Mouse (Mus musculus) cerebellum, adult 2 months (tissue): ENCODE data around the gene Alg12. TPM values are rescaled to one million over a fixed set of nuclear protein-coding genes. Genes with fewer than 3 reads are reported as not detected.

ENCODE experiments used
- DNase-seq, 2 experiments: peaks; one replicate each; pipeline ENCODE4 v3.0.0; 2021
- H3K27ac ChIP-seq: fragments of 200-500 bp; 2 replicates; pipeline ENCODE4 v1.5.1; 2012; ENCODE audit warnings: low read length, control low read depth, inconsistent platforms; ENCODE audit not compliant: insufficient read depth
- H3K27me3 ChIP-seq: fragments of 200-500 bp; 2 replicates; pipeline ENCODE4 v1.6.1; 2012; ENCODE audit warnings: inconsistent platforms, mild to moderate bottlenecking, low read length, moderate library complexity; ENCODE audit not compliant: control insufficient read depth, insufficient read depth
- H3K4me1 ChIP-seq: fragments of 200-500 bp; 2 replicates; pipeline ENCODE4 v1.6.1; 2011; ENCODE audit warnings: low read length; ENCODE audit not compliant: control insufficient read depth, insufficient read depth
- H3K4me3 ChIP-seq: fragments of 200-500 bp; replicated peaks from 2 replicates; pipeline ENCODE3; 2011; ENCODE audit warnings: mild to moderate bottlenecking, low read depth, low read length, control low read depth; ENCODE audit not compliant: insufficient read depth
- CTCF ChIP-seq: fragments of 200-500 bp; IDR thresholded peaks from 2 replicates; pipeline ENCODE4 v1.5.1; 2011; ENCODE audit warnings: low read depth, mild to moderate bottlenecking, control low read depth, low read length, moderate library complexity, borderline replicate concordance; ENCODE audit not compliant: insufficient read depth
- POLR2A ChIP-seq: fragments of 200-500 bp; IDR thresholded peaks from 2 replicates; pipeline ENCODE4 v1.6.1; 2011; ENCODE audit warnings: low read length, control low read depth, borderline replicate concordance; ENCODE audit not compliant: insufficient read depth
- WGBS: fragments of 180-500 bp; shearing (Covaris S2); methylation state at CpG from one replicate; pipeline ENCODE4 v1.1.7; 2018; 5-methylcytosine and 5-hydroxymethylcytosine counted together
- polyA plus RNA-seq: library from polyadenylated mRNA; depleted of rRNA; stranded (reverse); fragments of >200 nt; gene quantifications from 2 replicates; pipeline ENCODE4 v1.2.3, GENCODE M21; 2012

Alg12 gene
- polyA plus RNA-seq, 1 experiment, result 17.3 TPM

DNA sequence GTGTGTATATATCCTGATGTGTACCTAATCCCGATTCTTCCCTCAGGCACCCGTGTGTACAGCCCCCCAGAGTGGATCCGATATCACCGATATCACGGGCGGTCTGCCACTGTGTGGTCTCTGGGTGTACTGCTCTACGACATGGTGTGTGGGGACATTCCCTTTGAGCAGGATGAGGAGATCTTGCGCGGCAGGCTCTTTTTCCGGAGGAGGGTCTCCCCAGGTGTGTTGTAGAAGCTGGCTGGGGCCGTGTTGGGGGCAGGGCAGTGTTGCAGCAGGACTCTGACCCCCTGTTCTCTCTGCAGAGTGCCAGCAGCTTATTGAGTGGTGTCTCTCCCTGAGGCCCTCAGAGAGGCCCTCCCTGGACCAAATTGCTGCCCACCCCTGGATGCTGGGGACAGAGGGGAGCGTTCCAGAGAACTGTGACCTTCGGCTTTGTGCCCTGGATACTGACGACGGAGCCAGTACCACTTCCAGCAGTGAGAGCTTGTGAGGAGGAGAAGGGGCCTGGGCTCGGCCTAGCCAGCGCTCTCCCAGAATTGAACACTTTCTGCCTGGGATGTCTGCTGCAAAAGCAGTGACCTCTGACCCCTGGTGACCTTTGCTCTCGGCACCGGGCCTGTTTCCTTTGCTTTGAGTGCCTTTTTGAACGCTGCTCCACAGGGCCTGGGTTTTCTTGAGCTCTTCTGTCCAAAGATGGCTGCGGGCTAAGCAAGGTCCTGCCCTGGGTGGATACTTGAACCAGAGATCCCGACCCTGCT is 45.3 kb upstream of the Alg12 start:
- Histone ChIP-seq H3K27me3 (no peaks in the 10 kb centered on the region), H3K4me3 (peak overlapping the region; percentile 78), H3K4me1 (peaks cover 20% of the 10 kb centered on the region), H3K27ac (peak overlapping the region; percentile 99)
- 17% methylated on average over 22 of the region's 22 CpGs for WGBS
- DNase-seq, result no peak
- TF ChIP-seq POLR2A (no peak), CTCF (0 out of 2 replicates have a peak, but pooled peaks have one; percentile 15)

GRCm38 (mm10) chr15:88863695-88864231 is 44.6 kb upstream of the Alg12 start:
- TF ChIP-seq CTCF (no peak), POLR2A (peak; percentile 35; the same call in 1 of the 2 replicates)
- Histone ChIP-seq H3K4me1 (peaks cover 26% of the 10 kb centered on the region), H3K4me3 (peak overlapping the region; percentile 78), H3K27me3 (no peaks in the 10 kb centered on the region), H3K27ac (peak overlapping the region; percentile 99)
- DNase-seq, result peak; percentile 90 to 91
- WGBS, result under 1% methylated on average over 39 of the region's 39 CpGs

GRCm38 (mm10) chr15:88862881-88863694 is 44.0 kb upstream of the Alg12 start:
- WGBS, result under 1% methylated on average over 98 of the region's 98 CpGs
- TF ChIP-seq CTCF, result no peak
- TF ChIP-seq POLR2A, result no peak
- Histone ChIP-seq H3K4me3 (peak overlapping the region; percentile 78), H3K4me1 (peaks cover 33% of the 10 kb centered on the region), H3K27me3 (no peaks in the 10 kb centered on the region), H3K27ac (peak overlapping the region; percentile 99)
- DNase-seq, result peak in 1 of 2 experiments; percentile 71

- TF ChIP-seq CTCF, result no peak
- TF ChIP-seq POLR2A, result peak; percentile 90
- WGBS, result under 1% methylated on average over 107 of the region's 107 CpGs
- DNase-seq, result peak; percentile 98
- Histone ChIP-seq H3K4me1 (peaks cover 40% of the 10 kb centered on the region), H3K4me3 (peak within 1 kb of the TSS; percentile 78), H3K27ac (peak within 1 kb of the TSS; percentile 99), H3K27me3 (no peaks in the 10 kb centered on the region)
Observed at GRCm38 (mm10) chr15:88861772-88862622, 42.9 kb upstream of the Alg12 start, which contains the start of gene Pim3. Gene Pim3, plus strand, starts transcription at chr15:88862186.

DNA sequence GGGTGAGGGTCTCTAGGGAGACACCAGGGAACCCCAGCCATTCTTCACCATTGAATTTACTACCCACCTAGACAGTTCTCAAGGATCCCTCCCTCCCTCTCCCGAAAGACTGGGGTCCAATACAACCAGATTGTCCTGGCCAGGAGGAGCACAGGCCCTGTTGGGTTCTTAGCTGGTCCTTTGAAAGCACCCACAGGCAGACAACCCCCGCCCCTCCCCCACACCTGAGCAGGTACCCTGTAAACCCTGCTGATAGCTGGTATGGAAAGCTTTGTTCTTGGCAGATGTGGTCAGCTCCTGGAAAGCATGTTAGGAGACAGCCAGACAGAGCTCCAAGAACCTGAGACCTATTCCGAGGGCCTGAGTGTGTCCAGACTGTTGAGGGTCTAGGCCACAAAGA is 41.7 kb upstream of the Alg12 start:
- Histone ChIP-seq H3K4me3 (no peak overlapping the region), H3K27ac (no peak overlapping the region), H3K4me1 (peaks cover 38% of the 10 kb centered on the region), H3K27me3 (no peaks in the 10 kb centered on the region)
- TF ChIP-seq POLR2A (no peak), CTCF (no peak)
- WGBS, result 95% methylated on average over 3 of the region's 3 CpGs
- DNase-seq, result peak in 1 of 2 experiments; percentile 33

- Histone ChIP-seq H3K27me3 (no peaks in the 10 kb centered on the region), H3K27ac (no peak overlapping the region), H3K4me1 (peaks cover 41% of the 10 kb centered on the region), H3K4me3 (no peak overlapping the region)
- TF ChIP-seq CTCF (no peak), POLR2A (no peak)
- 65% methylated on average over 8 of the region's 8 CpGs for WGBS
- peak in 1 of 2 experiments; percentile 22 for DNase-seq
Observed at GRCm38 (mm10) chr15:88859206-88859970, 40.3 kb upstream of the Alg12 start.

DNA sequence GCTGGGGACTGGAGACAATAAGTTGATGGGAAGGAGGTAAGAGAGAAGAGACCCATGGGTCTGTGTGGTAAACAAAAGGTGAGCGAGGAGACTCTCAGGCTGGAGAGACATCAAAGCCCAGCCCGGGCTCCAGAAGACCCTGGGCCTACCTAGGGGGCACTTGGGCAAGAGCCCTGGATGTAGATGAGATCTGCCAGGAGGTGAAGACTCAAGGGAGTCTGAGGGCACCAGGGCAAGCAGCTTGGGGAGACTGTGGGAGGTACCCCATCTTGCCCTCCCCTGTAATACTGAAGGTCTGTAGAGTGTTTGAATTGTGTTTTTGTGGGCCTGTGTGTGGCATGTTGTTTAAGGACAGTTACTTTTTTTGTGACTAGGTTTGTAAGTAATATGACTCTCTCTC is 39.6 kb upstream of the Alg12 start:
- no peak for DNase-seq
- no peaks in the 10 kb centered on the region for H3K27me3 ChIP-seq
- no peak for TF ChIP-seq CTCF
- no peak for TF ChIP-seq POLR2A
- H3K4me3 ChIP-seq, result no peak overlapping the region
- peak overlapping the region; percentile 56; the same call in 1 of the 2 replicates for H3K27ac ChIP-seq
- WGBS, result 53% methylated on average over 2 of the region's 2 CpGs
- peaks cover 46% of the 10 kb centered on the region for H3K4me1 ChIP-seq
